Mouse (Mus musculus) thymus, adult 2 months (tissue): Measurements from ENCODE around the gene Igdcc4.

Source experiments
- CTCF ChIP-seq: fragments of 200-500 bp; IDR thresholded peaks from 2 replicates; pipeline ENCODE4 v1.5.1; 2012; ENCODE audit warnings: mild to moderate bottlenecking, control low read depth, low read length, moderate library complexity, borderline replicate concordance; ENCODE audit not compliant: control insufficient read depth, poor library complexity, insufficient read depth; ENCODE audit errors: extremely low read depth
- POLR2A ChIP-seq: fragments of 200-500 bp; IDR thresholded peaks from 2 replicates; pipeline ENCODE4 v1.6.1; 2012; ENCODE audit warnings: mild to moderate bottlenecking, low read length, control low read depth, moderate library complexity; ENCODE audit not compliant: control insufficient read depth, poor library complexity, insufficient read depth; ENCODE audit errors: extremely low read depth

DNA sequence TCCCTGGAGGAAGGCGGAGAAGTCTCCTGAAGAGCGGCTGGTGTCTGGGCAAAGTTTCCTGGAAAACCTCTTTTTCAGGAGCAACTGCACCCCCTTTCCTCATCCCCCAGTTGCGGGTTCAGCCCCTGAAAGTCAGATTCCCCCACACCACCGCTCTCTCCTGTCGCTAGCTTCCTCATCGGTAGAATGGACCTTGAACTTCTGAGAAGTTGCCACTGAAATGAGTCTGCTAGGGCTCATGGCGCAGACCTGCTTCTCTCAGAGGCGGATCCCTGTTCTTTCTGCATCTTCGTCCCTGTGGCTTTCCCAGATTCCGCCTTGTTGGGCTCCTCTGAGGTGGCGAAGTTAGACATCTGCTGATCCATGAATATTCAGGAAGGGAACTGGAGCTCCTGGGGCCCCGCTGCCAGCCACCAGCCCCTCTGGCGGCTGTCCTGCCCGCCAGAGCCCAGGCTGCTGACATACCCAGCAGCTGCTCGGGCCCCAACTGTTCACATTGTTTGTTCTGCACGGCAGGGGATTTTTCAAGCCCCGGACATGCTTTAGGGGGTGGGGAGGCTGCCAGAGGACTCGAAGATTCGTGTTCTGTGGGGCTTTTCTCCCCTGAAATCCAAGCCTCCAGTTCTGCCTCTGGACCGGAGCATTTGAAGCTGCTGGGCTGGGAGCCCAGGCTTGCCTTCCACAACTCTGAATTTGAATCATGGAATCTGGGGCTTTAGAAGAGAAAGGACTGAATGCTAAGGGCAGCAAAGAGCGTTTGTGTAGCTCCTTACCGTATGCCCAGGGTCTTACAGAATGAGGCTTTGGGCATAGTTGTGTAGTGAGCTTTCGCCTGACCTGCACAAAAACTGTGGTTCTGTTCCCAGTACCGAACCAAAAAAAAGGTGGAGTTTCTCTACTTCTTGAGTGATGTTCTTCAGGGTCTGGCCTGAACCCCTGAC is 8.1 kb downstream of the Igdcc4 start:
- no peak for TF ChIP-seq POLR2A
- TF ChIP-seq CTCF, result no peak
